In genomic region chrX:84598476-84598875, GRCm38 (mm10) we compare ENCODE assay signal across 30 mouse cellular contexts.
DNase-seq lines count a peak whose midpoint lies in the region; ATAC-seq and TF ChIP-seq lines count a peak whose summit lies in the region.
"Had no signal": no experiment of that assay in that cellular context is flagged by ENCODE, and none has a peak within 500 bp of the region (broad histone marks: within the 10 kb centered on the region; RNA-seq: fewer than 3 reads in every experiment).

No protein-coding gene starts in this region.

- no peak overlapping the region for H3K9ac ChIP-seq in heart, postnatal 0 days (replicated peaks; ENCODE audit: low read depth, low read length)
- no peak overlapping the region for H3K9ac ChIP-seq in midbrain, postnatal 0 days (replicated peaks; ENCODE audit: low read length, poor library complexity, severe bottlenecking)
- H3K9ac ChIP-seq in midbrain, embryonic 11.5 days (ENCODE audit: low read length): no peak overlapping the region
- H3K9ac ChIP-seq in stomach, postnatal 0 days (ENCODE audit: low read length): no peak overlapping the region
- H3K9ac ChIP-seq: embryonic facial prominence, embryonic 12.5 days; heart, embryonic 15.5 days; hindbrain, embryonic 15.5 days; limb, embryonic 15.5 days; liver, embryonic 13.5 days; midbrain, embryonic 12.5 days; neural tube, embryonic 15.5 days had no signal

- no peak overlapping the region for H3K4me3 ChIP-seq in heart, postnatal 0 days (ENCODE audit: low read depth, low read length)
- no peak overlapping the region for H3K4me3 ChIP-seq in layer of hippocampus, adult 2 months
- H3K4me3 ChIP-seq in midbrain, postnatal 0 days (ENCODE audit: low read depth, low read length): no peak overlapping the region
- H3K4me3 ChIP-seq in midbrain, embryonic 11.5 days (ENCODE audit: low read depth, low read length): no peak overlapping the region
- H3K4me3 ChIP-seq in stomach, postnatal 0 days (ENCODE audit: low read depth, low read length): no peak overlapping the region
- H3K4me3 ChIP-seq: embryonic facial prominence, embryonic 12.5 days; heart, embryonic 10.5 days; heart, embryonic 15.5 days; hindbrain, embryonic 15.5 days; limb, embryonic 10.5 days; limb, embryonic 15.5 days; liver, embryonic 13.5 days; midbrain, embryonic 12.5 days; neural tube, embryonic 15.5 days had no signal

- H3K9me3 ChIP-seq in heart, postnatal 0 days (replicated peaks; ENCODE audit: control insufficient read depth, low read length): no peaks in the 10 kb centered on the region
- no peaks in the 10 kb centered on the region for H3K9me3 ChIP-seq in midbrain, postnatal 0 days (ENCODE audit: low read length)
- no peaks in the 10 kb centered on the region for H3K9me3 ChIP-seq in midbrain, embryonic 11.5 days (ENCODE audit: control insufficient read depth, low read length)
- no peaks in the 10 kb centered on the region for H3K9me3 ChIP-seq in stomach, postnatal 0 days (ENCODE audit: control insufficient read depth, low read length)
- H3K9me3 ChIP-seq: embryonic facial prominence, embryonic 12.5 days; heart, embryonic 10.5 days; heart, embryonic 15.5 days; hindbrain, embryonic 15.5 days; limb, embryonic 10.5 days; limb, embryonic 15.5 days; liver, embryonic 13.5 days; midbrain, embryonic 12.5 days; neural tube, embryonic 15.5 days had no signal

- DNase-seq in heart, postnatal 0 days (ENCODE audit: low spot score): no peak
- no peak for DNase-seq in heart, postnatal 25 days (ENCODE audit: low spot score)
- no peak for DNase-seq in layer of hippocampus, adult 2 months (ENCODE audit: low spot score in 2 of 2)
- DNase-seq in layer of hippocampus, postnatal 14 days (ENCODE audit: low spot score in 2 of 2): no peak
- no peak for DNase-seq in midbrain, postnatal 0 days (ENCODE audit: low spot score)
- DNase-seq in midbrain, embryonic 11.5 days (ENCODE audit: low spot score, missing footprints): no peak
- no peak for DNase-seq in stomach, postnatal 0 days (ENCODE audit: low spot score)
- DNase-seq: adrenal gland, adult 8-10 months; cerebellum, adult 8-10 months; embryo, embryonic 11 days; heart, postnatal 4 days; kidney, postnatal 25 days; liver, embryonic 13.5 days; lung, adult 2 months; lung, postnatal 36 days; right cerebral cortex, adult 18-20 months; spleen, adult 18-20 months; thymus, adult 18-20 months; thymus, postnatal 25 days had no signal

- no peaks in the 10 kb centered on the region for H3K4me1 ChIP-seq in heart, postnatal 0 days (ENCODE audit: control insufficient read depth, insufficient read depth)
- H3K4me1 ChIP-seq in midbrain, postnatal 0 days (ENCODE audit: insufficient read depth, low read length): no peaks in the 10 kb centered on the region
- H3K4me1 ChIP-seq in midbrain, embryonic 11.5 days (ENCODE audit: control insufficient read depth, insufficient read depth, low read length): no peaks in the 10 kb centered on the region
- no peaks in the 10 kb centered on the region for H3K4me1 ChIP-seq in stomach, postnatal 0 days (replicated peaks; ENCODE audit: control insufficient read depth, insufficient read depth)
- H3K4me1 ChIP-seq: embryonic facial prominence, embryonic 12.5 days; heart, embryonic 10.5 days; heart, embryonic 15.5 days; hindbrain, embryonic 15.5 days; limb, embryonic 10.5 days; limb, embryonic 15.5 days; liver, embryonic 13.5 days; midbrain, embryonic 12.5 days; neural tube, embryonic 15.5 days had no signal

- no peak for ATAC-seq in heart, postnatal 0 days (ENCODE audit: insufficient read depth, low read depth)
- no peak for ATAC-seq in midbrain, postnatal 0 days (ENCODE audit: low FRiP score)
- ATAC-seq in midbrain, embryonic 11.5 days (ENCODE audit: low FRiP score): no peak
- ATAC-seq in stomach, postnatal 0 days (ENCODE audit: low FRiP score, low TSS enrichment): no peak
- ATAC-seq: CD4-positive, CD25-positive, alpha-beta regulatory T cell, adult 4 months; forebrain, embryonic 16.5 days; intestine, embryonic 16.5 days had no signal

- no peaks in the 10 kb centered on the region for H3K27me3 ChIP-seq in heart, postnatal 0 days (ENCODE audit: control insufficient read depth, insufficient read depth, low read length)
- H3K27me3 ChIP-seq in midbrain, postnatal 0 days (ENCODE audit: insufficient read depth, low read length): no peaks in the 10 kb centered on the region
- H3K27me3 ChIP-seq in midbrain, embryonic 11.5 days (ENCODE audit: control insufficient read depth, insufficient read depth, low read length): no peaks in the 10 kb centered on the region
- H3K27me3 ChIP-seq in stomach, postnatal 0 days (ENCODE audit: control insufficient read depth, insufficient read depth, low read length): no peaks in the 10 kb centered on the region
- H3K27me3 ChIP-seq: embryonic facial prominence, embryonic 12.5 days; heart, embryonic 15.5 days; hindbrain, embryonic 15.5 days; limb, embryonic 15.5 days; liver, embryonic 13.5 days; midbrain, embryonic 12.5 days; neural tube, embryonic 15.5 days had no signal

- TF ChIP-seq CTCF in heart, postnatal 0 days (IDR thresholded peaks at IDR 0.05; ENCODE audit: low read depth): peak; percentile 2; the same call in 1 of the 2 replicates
- peak; percentile 72 for TF ChIP-seq CTCF in layer of hippocampus, adult 2 months (conservative IDR thresholded peaks at IDR 0.05)
- peak; percentile 50 for TF ChIP-seq CTCF in midbrain, postnatal 0 days (IDR thresholded peaks at IDR 0.05)
- peak; percentile 43 for TF ChIP-seq CTCF in stomach, postnatal 0 days (IDR thresholded peaks at IDR 0.05; ENCODE audit: low read depth)

- H3K36me3 ChIP-seq in heart, postnatal 0 days (replicated peaks; ENCODE audit: control insufficient read depth, insufficient read depth, low read length): no peaks in the 10 kb centered on the region
- no peaks in the 10 kb centered on the region for H3K36me3 ChIP-seq in midbrain, postnatal 0 days (ENCODE audit: insufficient read depth, low read length)
- no peaks in the 10 kb centered on the region for H3K36me3 ChIP-seq in midbrain, embryonic 11.5 days (ENCODE audit: control insufficient read depth, insufficient read depth, low read length)
- no peaks in the 10 kb centered on the region for H3K36me3 ChIP-seq in stomach, postnatal 0 days (ENCODE audit: control insufficient read depth, insufficient read depth, low read length)
- H3K36me3 ChIP-seq: embryonic facial prominence, embryonic 12.5 days; heart, embryonic 10.5 days; heart, embryonic 15.5 days; hindbrain, embryonic 15.5 days; limb, embryonic 10.5 days; limb, embryonic 15.5 days; liver, embryonic 13.5 days; midbrain, embryonic 12.5 days; neural tube, embryonic 15.5 days had no signal

- intact Hi-C loops in heart, postnatal 25 days (cut with DNase I): loop anchor here (5.0 to 10.0 kb wide), 2 partner anchors 716 to 1049 kb away; no protein-coding TSS in a partner anchor

- H3K4me2 ChIP-seq in heart, postnatal 0 days (ENCODE audit: low read depth, low read length): no peak overlapping the region
- no peak overlapping the region for H3K4me2 ChIP-seq in midbrain, postnatal 0 days (ENCODE audit: low read depth, low read length, poor library complexity, severe bottlenecking)
- H3K4me2 ChIP-seq in midbrain, embryonic 11.5 days: no peak overlapping the region
- no peak overlapping the region for H3K4me2 ChIP-seq in stomach, postnatal 0 days (replicated peaks; ENCODE audit: low read depth)
- H3K4me2 ChIP-seq: embryonic facial prominence, embryonic 12.5 days; heart, embryonic 15.5 days; hindbrain, embryonic 15.5 days; limb, embryonic 15.5 days; liver, embryonic 13.5 days; midbrain, embryonic 12.5 days; neural tube, embryonic 15.5 days had no signal

- no peak overlapping the region for H3K27ac ChIP-seq in heart, postnatal 0 days (ENCODE audit: low read depth)
- no peak overlapping the region for H3K27ac ChIP-seq in layer of hippocampus, adult 2 months
- H3K27ac ChIP-seq in midbrain, postnatal 0 days (ENCODE audit: low read depth, low read length): no peak overlapping the region
- H3K27ac ChIP-seq in midbrain, embryonic 11.5 days (ENCODE audit: low read depth, low read length): no peak overlapping the region
- H3K27ac ChIP-seq in stomach, postnatal 0 days (replicated peaks): no peak overlapping the region
- H3K27ac ChIP-seq: embryonic facial prominence, embryonic 12.5 days; heart, embryonic 10.5 days; heart, embryonic 15.5 days; hindbrain, embryonic 15.5 days; limb, embryonic 10.5 days; limb, embryonic 15.5 days; liver, embryonic 13.5 days; midbrain, embryonic 12.5 days; neural tube, embryonic 15.5 days had no signal

- TF ChIP-seq EP300 in heart, postnatal 0 days (IDR thresholded peaks at IDR 0.05; ENCODE audit: low read depth): no peak
- TF ChIP-seq EP300 in stomach, postnatal 0 days (optimal IDR thresholded peaks at IDR 0.05): no peak

Comparison
In these comparisons a context has a peak if more than half of its experiments do, and no peak if none do; other contexts are left out.
1. CTCF ChIP-seq: peak in every context shown above with its lines; median percentile 72 in layer of hippocampus, adult 2 months; 50 in midbrain, postnatal 0 days; 43 in stomach, postnatal 0 days; 2 in heart, postnatal 0 days.